Mouse (Mus musculus) CH12.LX (cell line): ENCODE measurements at regions not wholly inside any gene's neighbourhood (a gene's known extent, or its start where the extent isn't known, plus 50 kb on each side); places are given as distances from the start of the nearest gene placed in this dataset.

Source experiments
- DNase-seq: peaks from one replicate; pipeline ENCODE4 v3.0.0-alpha.2; 2013; ENCODE audit errors: extremely low read depth
- H3K27ac ChIP-seq: 2 replicates; pipeline ENCODE4 v1.5.1; 2012; ENCODE audit warnings: low read depth, mild to moderate bottlenecking, control low read depth, moderate library complexity; ENCODE audit not compliant: insufficient read depth
- H3K27me3 ChIP-seq: replicated peaks from 2 replicates; pipeline ENCODE3; 2012; ENCODE audit warnings: inconsistent platforms
- H3K36me3 ChIP-seq, 2 experiments: replicated peaks in 1 of 2; 2 replicates each; pipeline versions ENCODE3 to v1.6.1; 2012; ENCODE audit warnings: inconsistent platforms in 1 of 2, low read length in 1 of 2, mild to moderate bottlenecking in 1 of 2, mixed read lengths in 1 of 2, moderate library complexity in 1 of 2; ENCODE audit not compliant: control insufficient read depth in 1 of 2, insufficient read depth in 1 of 2
- H3K4me1 ChIP-seq, 2 experiments: 2 replicates each; pipeline ENCODE4 v1.6.1; 2012; ENCODE audit warnings: inconsistent platforms in 1 of 2, moderate library complexity in 1 of 2; ENCODE audit not compliant: insufficient read depth in 2 of 2, control insufficient read depth in 1 of 2
- H3K4me2 ChIP-seq: 2 replicates; pipeline ENCODE4 v1.6.1; 2012; ENCODE audit warnings: low read depth, mild to moderate bottlenecking, control low read depth; ENCODE audit not compliant: poor library complexity, insufficient read depth, severe bottlenecking
- H3K4me3 ChIP-seq, 3 experiments: fragments of 150-350 bp in 1 of 3; sonication (generic) in 1 of 3; replicated peaks in 1 of 3; 2 replicates each; pipeline versions ENCODE3 to v1.5.1; 2011 to 2012; ENCODE audit warnings: low read depth in 2 of 3, low read length in 2 of 3, mild to moderate bottlenecking in 2 of 3, moderate library complexity in 2 of 3, control low read depth in 1 of 3, improper control_type of control experiment in 1 of 3, inconsistent platforms in 1 of 3, mixed read lengths in 1 of 3; ENCODE audit not compliant: poor library complexity in 1 of 3
- H3K79me2 ChIP-seq: replicated peaks from 2 replicates; pipeline ENCODE4 v1.6.1; 2012; ENCODE audit warnings: mild to moderate bottlenecking, moderate library complexity; ENCODE audit not compliant: control insufficient read depth, poor library complexity, insufficient read depth, severe bottlenecking; ENCODE audit errors: extremely low read depth
- H3K9ac ChIP-seq: 2 replicates; pipeline ENCODE4 v1.6.1; 2012; ENCODE audit warnings: low read depth, mild to moderate bottlenecking, control low read depth, moderate library complexity; ENCODE audit not compliant: insufficient read depth
- H3K9me3 ChIP-seq: replicated peaks from 2 replicates; pipeline ENCODE3; 2012; ENCODE audit warnings: low read length, inconsistent platforms, mixed read lengths
- BHLHE40 ChIP-seq: IDR thresholded peaks from 2 replicates; pipeline ENCODE4 v1.6.1; 2011; ENCODE audit warnings: mild to moderate bottlenecking, low read depth, low read length, improper control_type of control experiment
- CHD1 ChIP-seq: IDR thresholded peaks from 2 replicates; pipeline ENCODE4 v1.6.1; 2012; ENCODE audit warnings: low read depth, low read length, improper control_type of control experiment, inconsistent platforms
- CHD2 ChIP-seq: IDR thresholded peaks from 2 replicates; pipeline ENCODE4 v1.6.1; 2011; ENCODE audit warnings: low read length, improper control_type of control experiment
- CTCF ChIP-seq, 2 experiments: IDR thresholded peaks in 1 of 2; conservative IDR thresholded peaks in 1 of 2; 2 replicates each; pipeline ENCODE4 v1.5.1; 2011 to 2012; ENCODE audit warnings: low read depth in 2 of 2, low read length in 2 of 2, improper control_type of control experiment in 1 of 2, inconsistent platforms in 1 of 2, mild to moderate bottlenecking in 1 of 2, moderate library complexity in 1 of 2
- EP300 ChIP-seq: IDR thresholded peaks from 2 replicates; pipeline ENCODE4 v1.6.1; 2011; ENCODE audit warnings: low read length, improper control_type of control experiment
- ETS1 ChIP-seq: conservative IDR thresholded peaks from 2 replicates; pipeline ENCODE4 v1.6.1; 2012; ENCODE audit warnings: low read depth, mild to moderate bottlenecking, inconsistent platforms, low read length, improper control_type of control experiment, moderate library complexity
- IRF4 ChIP-seq: IDR thresholded peaks from 2 replicates; pipeline ENCODE4 v1.6.1; 2014; ENCODE audit warnings: low read depth, mild to moderate bottlenecking, inconsistent platforms, low read length, improper control_type of control experiment
- JUN ChIP-seq: IDR thresholded peaks from 2 replicates; pipeline ENCODE4 v1.6.1; 2011; ENCODE audit warnings: low read depth, mild to moderate bottlenecking, low read length, improper control_type of control experiment, moderate library complexity; ENCODE audit not compliant: insufficient read depth
- JUND ChIP-seq: conservative IDR thresholded peaks from 2 replicates; pipeline ENCODE4 v1.6.1; 2011; ENCODE audit warnings: low read depth, low read length, improper control_type of control experiment
- KAT2A ChIP-seq: IDR thresholded peaks from 2 replicates; pipeline ENCODE4 v1.6.1; 2012; ENCODE audit warnings: low read length, improper control_type of control experiment, inconsistent platforms; ENCODE audit not compliant: insufficient replicate concordance
- MAFK ChIP-seq: IDR thresholded peaks from 2 replicates; pipeline ENCODE4 v1.6.1; 2011; ENCODE audit warnings: low read length, improper control_type of control experiment; ENCODE audit not compliant: insufficient replicate concordance
- MAX ChIP-seq: IDR thresholded peaks from 2 replicates; pipeline ENCODE4 v1.6.1; 2011; ENCODE audit warnings: low read length, improper control_type of control experiment
- MAZ ChIP-seq: IDR thresholded peaks from 2 replicates; pipeline ENCODE4 v1.6.1; 2012; ENCODE audit warnings: low read depth, mild to moderate bottlenecking, inconsistent platforms, low read length, improper control_type of control experiment, moderate library complexity
- MEF2A ChIP-seq: IDR thresholded peaks from 2 replicates; pipeline ENCODE4 v1.6.1; 2014; ENCODE audit warnings: low read depth, mild to moderate bottlenecking, inconsistent platforms, low read length, improper control_type of control experiment, borderline replicate concordance
- NELFE ChIP-seq: IDR thresholded peaks from 2 replicates; pipeline ENCODE4 v1.6.1; 2011; ENCODE audit warnings: low read depth, low read length, improper control_type of control experiment
- PAX5 ChIP-seq: IDR thresholded peaks from 2 replicates; pipeline ENCODE4 v1.6.1; 2012; ENCODE audit warnings: low read length, inconsistent platforms, mixed read lengths
- RAD21 ChIP-seq: IDR thresholded peaks from 2 replicates; pipeline ENCODE4 v1.6.1; 2011; ENCODE audit warnings: low read depth, mild to moderate bottlenecking, low read length, improper control_type of control experiment, moderate library complexity
- RCOR1 ChIP-seq: conservative IDR thresholded peaks from 2 replicates; pipeline ENCODE4 v1.6.1; 2012; ENCODE audit warnings: low read depth, mild to moderate bottlenecking, inconsistent platforms, low read length, improper control_type of control experiment
- SMC3 ChIP-seq: IDR thresholded peaks from 2 replicates; pipeline ENCODE4 v1.6.1; 2011; ENCODE audit warnings: low read depth, low read length, improper control_type of control experiment
- TCF12 ChIP-seq: IDR thresholded peaks from 2 replicates; pipeline ENCODE4 v1.6.1; 2014; ENCODE audit warnings: low read depth, mild to moderate bottlenecking, inconsistent platforms, low read length, improper control_type of control experiment
- ZKSCAN1 ChIP-seq: IDR thresholded peaks from 2 replicates; pipeline ENCODE4 v1.6.1; 2012; ENCODE audit warnings: low read depth, inconsistent platforms, low read length, improper control_type of control experiment, borderline replicate concordance
- ZMIZ1 ChIP-seq: IDR thresholded peaks from 2 replicates; pipeline ENCODE4 v1.6.1; 2012; ENCODE audit warnings: low read depth, mild to moderate bottlenecking, inconsistent platforms, low read length, improper control_type of control experiment
- dilution Hi-C: fragments of 300-500 bp; cut with MboI; formaldehyde crosslinking; loops from 2 replicates; pipeline ENCODE4 v1.14.3; 2020; ENCODE audit warnings: low sequenced_read_pairs; ENCODE audit not compliant: extremely low pct_unique_long_range_greater_than_20kb, extremely low pct_ligation_motif_present
- in situ Hi-C: fragments of 300-500 bp; cut with MboI; formaldehyde crosslinking; loops from 3 replicates; pipeline ENCODE4 v1.14.3; 2019; ENCODE audit warnings: low sequenced_read_pairs, low pct_ligation_motif_present, low pct_unique_long_range_greater_than_20kb, mixed read lengths

DNA sequence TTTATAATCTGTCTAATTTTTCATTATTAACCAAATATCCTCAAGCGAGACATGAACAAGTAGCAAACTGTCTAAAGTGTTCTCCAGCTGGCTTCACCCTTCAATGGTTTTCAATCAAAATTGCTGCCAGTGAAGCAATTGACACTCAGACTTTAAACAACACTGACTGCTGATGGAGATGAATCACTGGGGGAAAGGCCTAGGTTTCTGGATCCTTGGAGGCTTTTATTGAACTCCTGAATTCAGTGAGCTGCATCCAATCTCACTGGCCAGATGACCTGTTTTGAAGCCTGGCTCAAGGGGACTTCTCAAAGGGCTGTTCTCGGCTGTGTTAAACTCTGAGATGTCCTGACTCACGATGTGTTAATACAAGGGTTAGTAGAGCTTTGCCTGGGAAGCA is 134.5 kb upstream of the Tnfaip3 start:
- Histone ChIP-seq H3K27me3 (peaks cover 2% of the 10 kb centered on the region), H3K36me3 (no peaks in the 10 kb centered on the region), H3K79me2 (no peaks in the 10 kb centered on the region), H3K9me3 (no peaks in the 10 kb centered on the region), H3K4me3 (no peak overlapping the region)
- no peak for DNase-seq
- in situ Hi-C loops: no loop called here
- TF ChIP-seq PAX5: no peak
- TF ChIP-seq MAZ: no peak
- TF ChIP-seq TCF12: no peak
- TF ChIP-seq RAD21: no peak
- TF ChIP-seq ZKSCAN1: no peak
- TF ChIP-seq JUN: no peak
- TF ChIP-seq JUND: no peak
- no peak for TF ChIP-seq MEF2A
- TF ChIP-seq SMC3: no peak
- TF ChIP-seq ETS1: no peak
- no peak for TF ChIP-seq BHLHE40
- no peak for TF ChIP-seq MAFK
- TF ChIP-seq NELFE: no peak
- no peak for TF ChIP-seq CHD1
- TF ChIP-seq RCOR1: no peak
- TF ChIP-seq CTCF (conservative IDR thresholded peaks at IDR 0.05 in 1 of 2, IDR thresholded peaks at IDR 0.05 in 1 of 2; ENCODE audit: low read depth in 2 of 2, low read length in 2 of 2): no peak
- TF ChIP-seq ZMIZ1: no peak
- TF ChIP-seq EP300: no peak
- TF ChIP-seq MAX: no peak
- TF ChIP-seq KAT2A: no peak
- TF ChIP-seq, all 38 proteins: peak for 0
- dilution Hi-C loops: no loop called here
- no peak overlapping the region for H3K27ac ChIP-seq
- no peak overlapping the region for H3K9ac ChIP-seq
- peaks cover 1 to 4% of the 10 kb centered on the region in 2 experiments; a peak in 3 of 4 replicates for H3K4me1 ChIP-seq
- no peak overlapping the region for H3K4me2 ChIP-seq

DNA sequence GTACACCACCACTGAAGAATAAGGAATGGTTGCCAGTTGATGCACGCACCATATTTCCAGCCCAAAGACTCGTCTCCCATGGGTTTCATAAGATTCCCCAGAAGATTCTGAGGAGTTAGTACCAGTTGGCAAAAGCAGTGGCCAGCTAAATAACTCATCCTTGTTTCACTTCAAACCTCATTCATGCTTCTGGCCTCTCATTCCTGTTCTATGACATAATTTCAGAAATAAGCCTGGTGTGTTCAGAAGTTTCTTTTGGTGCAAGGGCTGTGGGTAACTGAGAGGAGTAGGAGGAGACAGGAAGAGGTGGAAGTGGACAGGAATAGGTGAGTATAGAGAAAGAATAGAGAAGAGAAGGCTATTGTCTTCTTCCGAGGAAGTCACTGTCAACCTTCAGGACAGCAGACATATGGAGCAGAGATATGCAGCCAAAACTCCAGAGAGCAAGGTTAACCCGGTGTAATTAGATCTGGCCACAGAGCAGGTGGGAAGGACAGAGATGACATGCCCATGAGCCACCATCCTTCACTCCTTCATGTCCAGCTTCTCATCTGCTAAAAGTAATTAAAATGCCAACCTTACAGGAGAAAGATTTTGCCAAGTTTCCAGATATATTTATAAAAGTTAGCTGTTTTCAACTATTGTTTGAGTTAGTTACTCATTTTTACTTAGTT is 133.9 kb upstream of the Tnfaip3 start:
- H3K9ac ChIP-seq: no peak overlapping the region
- H3K4me2 ChIP-seq: no peak overlapping the region
- TF ChIP-seq MAX (no peak), IRF4 (no peak), CTCF (conservative IDR thresholded peaks at IDR 0.05 in 1 of 2, IDR thresholded peaks at IDR 0.05 in 1 of 2; ENCODE audit: low read depth in 2 of 2, low read length in 2 of 2) (no peak), CHD2 (no peak)
- TF ChIP-seq, all 38 proteins: peak for 0
- in situ Hi-C loops (no loop called here), dilution Hi-C loops (no loop called here)
- Histone ChIP-seq H3K4me1 (0 out of 4 replicates have a peak, but pooled peaks cover 0 to 3% of the 10 kb centered on the region in 2 experiments), H3K79me2 (no peaks in the 10 kb centered on the region), H3K36me3 (no peaks in the 10 kb centered on the region), H3K9me3 (no peaks in the 10 kb centered on the region), H3K27me3 (peaks cover 2% of the 10 kb centered on the region), H3K27ac (no peak overlapping the region), H3K4me3 (no peak overlapping the region)
- no peak for DNase-seq
